Mouse (Mus musculus) kidney, adult 2 months (tissue): ENCODE measurements around the gene Arhgdia. TPM values are rescaled to one million over a fixed set of nuclear protein-coding genes. Genes with fewer than 3 reads are reported as not detected.

Source experiments
- DNase-seq: peaks from one replicate; pipeline ENCODE4 v3.0.0; 2021
- H3K27ac ChIP-seq: fragments of 200-500 bp; 2 replicates; pipeline ENCODE4 v1.5.1; 2012; ENCODE audit warnings: low read depth, low read length, control low read depth, inconsistent platforms; ENCODE audit not compliant: insufficient read depth
- H3K27me3 ChIP-seq: fragments of 200-500 bp; replicated peaks from 2 replicates; pipeline ENCODE4 v1.6.1; 2012; ENCODE audit warnings: mild to moderate bottlenecking, moderate library complexity, low read length, inconsistent platforms; ENCODE audit not compliant: control insufficient read depth, insufficient read depth
- H3K36me3 ChIP-seq: fragments of 200-500 bp; 2 replicates; pipeline ENCODE4 v1.6.1; 2012; ENCODE audit warnings: mild to moderate bottlenecking, moderate library complexity, low read length, inconsistent platforms; ENCODE audit not compliant: control insufficient read depth, insufficient read depth
- H3K4me1 ChIP-seq: fragments of 200-500 bp; 2 replicates; pipeline ENCODE4 v1.6.1; 2011; ENCODE audit warnings: low read length; ENCODE audit not compliant: control insufficient read depth, insufficient read depth
- H3K4me3 ChIP-seq: fragments of 200-500 bp; 2 replicates; pipeline ENCODE4 v1.5.1; 2011; ENCODE audit warnings: mild to moderate bottlenecking, low read depth, low read length, control low read depth; ENCODE audit not compliant: insufficient read depth
- CTCF ChIP-seq: fragments of 200-500 bp; conservative IDR thresholded peaks from 2 replicates; pipeline ENCODE4 v1.5.1; 2011; ENCODE audit warnings: low read depth, mild to moderate bottlenecking, control low read depth, low read length, moderate library complexity, mixed read lengths; ENCODE audit not compliant: insufficient read depth, insufficient read length
- POLR2A ChIP-seq: fragments of 200-500 bp; IDR thresholded peaks from one replicate; pipeline ENCODE4 v1.6.1; 2011; ENCODE audit warnings: low read depth, low read length, control low read depth
- WGBS: fragments of 180-500 bp; shearing (Covaris S2); methylation state at CpG from one replicate; pipeline ENCODE4 v1.1.7; 2018; 5-methylcytosine and 5-hydroxymethylcytosine counted together
- polyA plus RNA-seq: library from polyadenylated mRNA; depleted of rRNA; stranded (reverse); fragments of >200 nt; gene quantifications from 2 replicates; pipeline ENCODE4 v1.2.3, GENCODE M21; 2012

Arhgdia gene
- polyA plus RNA-seq, 1 experiment = 543 TPM

DNA sequence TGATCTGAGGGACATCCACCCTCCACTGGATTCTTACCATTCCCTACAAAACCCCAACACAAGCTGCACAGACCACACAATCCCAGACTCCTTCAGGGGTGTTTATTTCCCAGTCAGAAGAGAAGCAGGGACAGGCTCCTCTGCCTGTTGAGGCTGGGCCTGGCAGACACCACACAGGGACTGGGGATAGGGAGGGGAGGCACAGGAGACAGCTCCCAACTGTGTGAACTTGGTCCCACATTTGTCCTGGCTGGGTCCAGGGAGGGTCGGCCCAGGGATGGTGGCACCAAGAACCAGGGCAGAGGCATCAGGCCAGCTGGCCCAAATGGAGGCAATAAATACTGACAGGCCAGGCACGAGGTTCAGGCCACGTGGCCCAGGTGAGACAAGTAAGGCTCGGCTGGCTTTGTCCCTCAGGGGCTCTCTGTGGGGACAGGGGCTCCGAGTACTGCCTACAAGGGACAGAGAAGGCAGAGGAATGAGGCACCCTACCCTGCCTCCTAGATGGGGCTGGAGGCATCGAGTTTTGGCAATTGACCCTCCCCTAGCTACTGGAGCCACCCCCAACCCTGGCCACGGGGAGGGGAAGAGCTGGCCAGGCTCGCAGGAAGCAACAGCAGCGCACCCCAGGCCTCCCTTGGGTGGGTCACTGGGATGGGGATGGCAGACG lies 3.3 kb downstream of the Arhgdia start:
- H3K36me3 ChIP-seq = peaks cover 3% of the 10 kb centered on the region
- no peaks in the 10 kb centered on the region for H3K27me3 ChIP-seq
- no peak overlapping the region for H3K4me3 ChIP-seq
- WGBS = 45% methylated on average over 10 of the region's 10 CpGs
- H3K27ac ChIP-seq = peak overlapping the region; percentile 61
- peaks cover 38% of the 10 kb centered on the region for H3K4me1 ChIP-seq
- TF ChIP-seq CTCF (no peak), POLR2A (no peak)
- peak; percentile 75 for DNase-seq

GRCm38 (mm10) chr11:120577211-120578023 lies 4.0 kb downstream of the Arhgdia start:
- Histone ChIP-seq H3K27ac (peak overlapping the region; percentile 92), H3K36me3 (peaks cover 3% of the 10 kb centered on the region), H3K4me1 (peaks cover 38% of the 10 kb centered on the region), H3K27me3 (no peaks in the 10 kb centered on the region), H3K4me3 (peak overlapping the region; percentile 22)
- peak; percentile 82 for DNase-seq
- peak; percentile 49; the same call in 1 of the 2 replicates for TF ChIP-seq CTCF
- TF ChIP-seq POLR2A = no peak
- 49% methylated on average over 7 of the region's 7 CpGs for WGBS

DNA sequence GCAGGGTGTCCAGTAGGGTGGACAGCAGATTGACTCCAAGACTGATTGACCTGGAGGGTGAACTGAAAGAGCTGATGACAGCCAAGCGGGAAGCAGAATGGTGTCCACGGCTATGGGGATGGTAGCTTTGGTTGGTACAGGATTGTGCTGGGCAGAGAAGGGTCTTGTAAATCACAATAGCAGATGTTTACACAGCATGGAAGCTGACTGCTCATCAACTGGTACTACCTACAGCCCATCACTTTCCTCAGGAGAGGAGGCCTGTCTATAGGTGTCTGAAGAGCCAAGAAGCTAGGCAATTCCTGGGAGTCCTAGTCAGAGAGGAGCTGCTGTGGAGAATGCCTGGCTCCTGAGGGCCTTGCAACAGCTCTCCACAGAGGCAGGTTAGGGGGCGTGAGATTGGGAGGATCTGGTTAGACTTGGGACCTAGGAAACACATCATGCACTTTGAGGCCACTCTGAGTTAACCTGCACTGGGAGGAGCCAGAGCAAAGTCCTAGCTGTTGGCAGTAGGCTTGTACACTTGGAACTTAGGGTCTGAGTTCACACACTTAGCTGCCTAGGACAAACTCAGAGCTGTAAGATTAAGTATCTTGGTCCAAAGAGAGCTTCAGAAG lies 5.0 kb downstream of the Arhgdia start:
- TF ChIP-seq CTCF = no peak
- peak; percentile 30 for TF ChIP-seq POLR2A
- H3K4me1 ChIP-seq = peaks cover 44% of the 10 kb centered on the region
- peak; percentile 94 for DNase-seq
- peak overlapping the region; percentile 92 for H3K27ac ChIP-seq
- H3K4me3 ChIP-seq = no peak overlapping the region
- peaks cover 3% of the 10 kb centered on the region for H3K36me3 ChIP-seq
- no peaks in the 10 kb centered on the region for H3K27me3 ChIP-seq
- 62% methylated on average over 3 of the region's 3 CpGs for WGBS

GRCm38 (mm10) chr11:120575940-120576339 lies 5.5 kb downstream of the Arhgdia start:
- no peak for TF ChIP-seq CTCF
- Histone ChIP-seq H3K4me1 (peaks cover 45% of the 10 kb centered on the region), H3K27ac (peak overlapping the region; percentile 85)

GRCm38 (mm10) chr11:120575046-120575445 lies 6.4 kb downstream of the Arhgdia start:
- no peak overlapping the region for H3K4me3 ChIP-seq
- DNase-seq = no peak

More at GRCm38 (mm10) chr11:120575940-120576339, 5.5 kb downstream of the Arhgdia start:
- no peak for DNase-seq
- no peak overlapping the region for H3K4me3 ChIP-seq
- H3K27me3 ChIP-seq = no peaks in the 10 kb centered on the region
- H3K36me3 ChIP-seq = peaks cover 3% of the 10 kb centered on the region

DNA sequence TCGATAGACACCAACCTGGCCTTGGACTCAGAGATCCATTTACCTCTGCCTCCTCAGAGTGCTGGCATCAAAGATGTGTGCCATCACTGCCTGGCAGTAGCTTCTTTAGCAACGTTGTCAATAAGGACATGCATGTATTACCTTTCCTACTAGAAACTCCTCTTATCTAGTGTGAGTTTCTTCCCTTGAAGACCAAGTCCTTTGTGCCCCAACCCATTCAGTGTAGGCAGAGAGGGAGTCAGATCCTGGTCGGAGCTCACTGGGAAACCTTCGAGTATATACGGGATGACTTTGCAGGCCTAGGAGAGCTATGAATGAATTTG lies 7.2 kb downstream of the Arhgdia start:
- Histone ChIP-seq H3K36me3 (peaks cover 4% of the 10 kb centered on the region), H3K27ac (no peak overlapping the region), H3K4me1 (peaks cover 32% of the 10 kb centered on the region), H3K4me3 (no peak overlapping the region), H3K27me3 (no peaks in the 10 kb centered on the region)
- TF ChIP-seq POLR2A = no peak
- no peak for TF ChIP-seq CTCF
- WGBS = 22% methylated on average over 5 of the region's 5 CpGs
- DNase-seq = no peak

More at GRCm38 (mm10) chr11:120575046-120575445, 6.4 kb downstream of the Arhgdia start:
- peaks cover 3% of the 10 kb centered on the region for H3K36me3 ChIP-seq
- H3K27me3 ChIP-seq = no peaks in the 10 kb centered on the region
- H3K4me1 ChIP-seq = peaks cover 40% of the 10 kb centered on the region
- no peak overlapping the region for H3K27ac ChIP-seq
- 87% methylated on average over 2 of the region's 2 CpGs for WGBS
- TF ChIP-seq CTCF (no peak), POLR2A (no peak)
